Mouse (Mus musculus): ENCODE results near the gene Slc31a2.

- TF ChIP-seq POLR2A (IDR thresholded peaks at IDR 0.05; ENCODE audit: low read depth, low read length) (no peak), CTCF (IDR thresholded peaks at IDR 0.05; ENCODE audit: extremely low read depth, insufficient read length, insufficient replicate concordance, low read depth, low read length) (no peak)
Measured at GRCm38 (mm10) chr4:62312821-62313220, 50.5 kb downstream of the Slc31a2 start.
